Mouse (Mus musculus): Measurements from ENCODE around the gene Adcy2.

GRCm38 (mm10) chr13:69036991-69037597, 37.8 kb upstream of the Adcy2 start:
- TF ChIP-seq CTCF (IDR thresholded peaks at IDR 0.05; ENCODE audit: control insufficient read depth, insufficient read depth, insufficient replicate concordance, low read depth, low read length) = no peak
- no peak for TF ChIP-seq POLR2A (IDR thresholded peaks at IDR 0.05; ENCODE audit: control insufficient read depth, low read depth, low read length)
